Mouse (Mus musculus) thymus, adult 2 months (tissue): Measurements from ENCODE around the gene Olfr465-ps1. TPM values are rescaled to one million over a fixed set of nuclear protein-coding genes. Genes with fewer than 3 reads are reported as not detected.

ENCODE experiments used
- DNase-seq: peaks from one replicate; pipeline ENCODE4 v3.0.0; 2021
- H3K27ac ChIP-seq: fragments of 200-500 bp; 2 replicates; pipeline ENCODE4 v1.5.1; 2012; ENCODE audit warnings: low read length, control low read depth; ENCODE audit not compliant: control insufficient read depth, insufficient read depth
- H3K27me3 ChIP-seq: fragments of 200-500 bp; 2 replicates; pipeline ENCODE4 v1.6.1; 2012; ENCODE audit warnings: mild to moderate bottlenecking, low read length, moderate library complexity, mixed read lengths; ENCODE audit not compliant: control insufficient read depth, insufficient read depth
- H3K36me3 ChIP-seq: fragments of 200-500 bp; 2 replicates; pipeline ENCODE4 v1.6.1; 2012; ENCODE audit warnings: mild to moderate bottlenecking, low read length, moderate library complexity; ENCODE audit not compliant: control insufficient read depth, insufficient read depth
- H3K4me1 ChIP-seq: fragments of 200-500 bp; replicated peaks from 2 replicates; pipeline ENCODE4 v1.6.1; 2012; ENCODE audit warnings: low read length; ENCODE audit not compliant: control insufficient read depth, insufficient read depth
- H3K4me3 ChIP-seq: fragments of 200-500 bp; 2 replicates; pipeline ENCODE4 v1.5.1; 2012; ENCODE audit warnings: mild to moderate bottlenecking, low read length, control low read depth, moderate library complexity; ENCODE audit not compliant: control insufficient read depth, insufficient read depth
- CTCF ChIP-seq: fragments of 200-500 bp; IDR thresholded peaks from 2 replicates; pipeline ENCODE4 v1.5.1; 2012; ENCODE audit warnings: mild to moderate bottlenecking, control low read depth, low read length, moderate library complexity, borderline replicate concordance; ENCODE audit not compliant: control insufficient read depth, poor library complexity, insufficient read depth; ENCODE audit errors: extremely low read depth
- POLR2A ChIP-seq: fragments of 200-500 bp; IDR thresholded peaks from 2 replicates; pipeline ENCODE4 v1.6.1; 2012; ENCODE audit warnings: mild to moderate bottlenecking, low read length, control low read depth, moderate library complexity; ENCODE audit not compliant: control insufficient read depth, poor library complexity, insufficient read depth; ENCODE audit errors: extremely low read depth
- WGBS: fragments of 180-500 bp; shearing (Covaris S2); methylation state at CpG from one replicate; pipeline ENCODE4 v1.1.7; 2018; 5-methylcytosine and 5-hydroxymethylcytosine counted together
- polyA plus RNA-seq: library from polyadenylated mRNA; depleted of rRNA; stranded (reverse); fragments of >200 nt; gene quantifications from 2 replicates; pipeline ENCODE4 v1.2.3, GENCODE M21; 2012

The Olfr465-ps1 gene
- polyA plus RNA-seq, 1 experiment = not detected

- Histone ChIP-seq H3K36me3 (no peaks in the 10 kb centered on the region), H3K4me1 (no peaks in the 10 kb centered on the region; the same call in 1 of the 2 replicates), H3K27ac (no peak overlapping the region), H3K4me3 (no peak overlapping the region; the same call in 1 of the 2 replicates), H3K27me3 (no peaks in the 10 kb centered on the region)
- no peak for DNase-seq
- 98% methylated on average over 3 of the region's 3 CpGs for WGBS
- TF ChIP-seq CTCF (no peak), POLR2A (no peak)
Measured at GRCm38 (mm10) chr13:65113239-65113638, 24.6 kb upstream of the Olfr465-ps1 start.

GRCm38 (mm10) chr13:65120984-65121383 lies 16.9 kb upstream of the Olfr465-ps1 start:
- H3K36me3 ChIP-seq = no peaks in the 10 kb centered on the region
- no peak for DNase-seq
- no peak for TF ChIP-seq POLR2A
- TF ChIP-seq CTCF = no peak
- no peaks in the 10 kb centered on the region for H3K27me3 ChIP-seq
- no peak overlapping the region for H3K27ac ChIP-seq
- WGBS = 79% methylated on average over 3 of the region's 3 CpGs
- H3K4me3 ChIP-seq = no peak overlapping the region
- H3K4me1 ChIP-seq = no peaks in the 10 kb centered on the region

- TF ChIP-seq POLR2A (no peak), CTCF (no peak)
- no peaks in the 10 kb centered on the region for H3K36me3 ChIP-seq
- no peaks in the 10 kb centered on the region for H3K4me1 ChIP-seq
- no peak for DNase-seq
- WGBS = 83% methylated on average over 1 of the region's 1 CpGs
- H3K27ac ChIP-seq = no peak overlapping the region
- H3K4me3 ChIP-seq = no peak overlapping the region
- H3K27me3 ChIP-seq = no peaks in the 10 kb centered on the region
Measured at GRCm38 (mm10) chr13:65122111-65122510, 15.8 kb upstream of the Olfr465-ps1 start.

- WGBS = 51% methylated on average over 3 of the region's 3 CpGs
- H3K27ac ChIP-seq = no peak overlapping the region
- TF ChIP-seq CTCF = no peak
- no peaks in the 10 kb centered on the region for H3K4me1 ChIP-seq
- DNase-seq = no peak
- H3K27me3 ChIP-seq = no peaks in the 10 kb centered on the region
- H3K36me3 ChIP-seq = no peaks in the 10 kb centered on the region
- no peak overlapping the region for H3K4me3 ChIP-seq
Measured at GRCm38 (mm10) chr13:65127063-65127847, 10.6 kb upstream of the Olfr465-ps1 start.

- Histone ChIP-seq H3K27me3 (no peaks in the 10 kb centered on the region), H3K36me3 (no peaks in the 10 kb centered on the region), H3K27ac (no peak within 1 kb of the TSS), H3K4me3 (no peak within 1 kb of the TSS), H3K4me1 (no peaks in the 10 kb centered on the region)
- DNase-seq = no peak
- 82% methylated on average over 1 of the region's 1 CpGs for WGBS
- no peak for TF ChIP-seq CTCF
- no peak for TF ChIP-seq POLR2A
Measured at GRCm38 (mm10) chr13:65149940-65150339, 12.1 kb downstream of the Olfr465-ps1 start, which contains the start of gene Olfr466. Gene Olfr466, plus strand, starts transcription at chr13:65150240.

GRCm38 (mm10) chr13:65174102-65174501 lies 36.2 kb downstream of the Olfr465-ps1 start:
- TF ChIP-seq CTCF = no peak
- no peak for TF ChIP-seq POLR2A
- WGBS = 88% methylated on average over 3 of the region's 3 CpGs

More at GRCm38 (mm10) chr13:65174102-65174501, 36.2 kb downstream of the Olfr465-ps1 start:
- no peak overlapping the region for H3K27ac ChIP-seq
- H3K4me1 ChIP-seq = no peaks in the 10 kb centered on the region
- no peaks in the 10 kb centered on the region for H3K36me3 ChIP-seq
- no peak for DNase-seq
- no peak overlapping the region for H3K4me3 ChIP-seq
- no peaks in the 10 kb centered on the region for H3K27me3 ChIP-seq
